Mouse (Mus musculus): ENCODE results near the gene Helz. TPM values are rescaled to one million over a fixed set of nuclear protein-coding genes. Genes with fewer than 3 reads are reported as not detected.

Helz gene
- total RNA-seq, 2 experiments from 2014 or later, result 16.2 to 21.1 TPM

- TF ChIP-seq CTCF (IDR thresholded peaks at IDR 0.05), result no peak
- Histone ChIP-seq H3K4me3 (no peak overlapping the region), H3K27ac (no peak overlapping the region)
- intact Hi-C loops (cut with DNase I), result no loop called here
- DNase-seq, result no peak
Observed at GRCm38 (mm10) chr11:107674006-107674405, 126.3 kb downstream of the Helz start.

- no peak for TF ChIP-seq CTCF (IDR thresholded peaks at IDR 0.05)
- DNase-seq, result no peak
- intact Hi-C loops (cut with DNase I), result no loop called here
- no peak overlapping the region for H3K27ac ChIP-seq
- no peak overlapping the region for H3K4me3 ChIP-seq
Observed at GRCm38 (mm10) chr11:107674601-107675000, 126.9 kb downstream of the Helz start.

DNA sequence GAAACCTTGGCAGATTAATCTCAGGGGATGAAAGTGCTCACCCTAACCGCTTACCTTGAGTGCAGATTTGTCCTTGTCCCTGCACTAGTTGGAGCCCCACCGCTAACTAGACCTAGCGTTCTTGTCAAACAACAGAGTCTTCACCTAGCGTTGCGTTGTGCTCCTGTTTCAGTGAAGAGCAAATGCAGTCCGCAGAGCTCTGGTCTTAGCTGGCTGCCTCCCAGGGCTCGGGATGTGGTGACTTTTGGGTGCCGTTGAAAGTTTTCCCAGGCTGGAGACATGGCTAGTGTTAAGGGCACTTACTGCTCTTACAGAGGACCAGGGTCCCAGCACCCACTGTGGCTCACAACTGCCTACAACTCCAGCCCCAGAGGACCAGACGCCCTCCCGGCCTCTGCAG lies 127.5 kb downstream of the Helz start:
- DNase-seq, result no peak
- TF ChIP-seq CTCF (IDR thresholded peaks at IDR 0.05), result no peak
- Histone ChIP-seq H3K4me3 (no peak overlapping the region), H3K27ac (no peak overlapping the region)
- intact Hi-C loops (cut with DNase I), result no loop called here

DNA sequence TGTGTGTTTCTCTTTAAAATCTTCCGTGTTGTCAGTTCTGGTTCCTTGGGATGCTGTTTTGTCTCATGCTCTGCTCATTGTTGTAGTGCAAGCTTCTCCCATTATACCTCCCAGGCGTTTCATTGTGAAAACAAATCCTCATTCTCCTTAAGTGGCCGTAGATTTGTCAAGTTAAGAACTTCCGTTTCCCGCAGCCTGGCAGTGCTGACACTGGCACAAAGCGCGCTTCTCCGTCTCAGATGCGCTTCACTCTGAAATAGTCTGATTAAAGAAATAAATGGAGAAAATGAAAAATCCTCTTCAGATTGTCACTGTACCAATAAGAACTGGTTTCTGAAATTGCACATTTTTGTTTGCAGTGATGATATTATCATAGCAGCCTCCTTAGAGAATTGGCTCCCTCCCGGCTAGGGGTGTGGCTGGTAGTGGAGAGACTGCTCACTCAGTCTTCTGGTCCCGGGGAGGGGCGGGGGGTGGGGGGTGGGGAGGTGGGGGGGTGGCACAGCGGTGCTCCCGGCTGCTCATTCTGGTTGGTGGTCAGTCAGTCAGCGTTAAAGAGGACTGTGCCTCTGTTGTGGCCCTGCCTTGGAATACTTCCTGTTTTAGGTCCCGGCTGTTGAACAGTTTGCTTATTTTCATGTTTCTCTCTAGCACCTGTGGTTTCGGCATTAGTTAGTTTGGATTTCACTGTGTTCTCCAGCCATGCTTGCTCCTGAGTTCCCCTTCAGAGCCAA lies 128.6 kb downstream of the Helz start:
- peak; percentile 40 for DNase-seq
- intact Hi-C loops (cut with DNase I), result loop anchor here (2.0 kb wide), 1 partner anchor 52 kb away; no protein-coding TSS in a partner anchor
- Histone ChIP-seq H3K4me3 (peak overlapping the region; percentile 37), H3K27ac (peak overlapping the region; percentile 59; the same call in 1 of the 2 replicates)
- TF ChIP-seq CTCF (IDR thresholded peaks at IDR 0.05), result no peak

GRCm38 (mm10) chr11:107682694-107683355 lies 135.1 kb downstream of the Helz start:
- TF ChIP-seq CTCF (IDR thresholded peaks at IDR 0.05), result no peak
- intact Hi-C loops (cut with DNase I), result no loop called here
- DNase-seq, result no peak
- Histone ChIP-seq H3K27ac (no peak overlapping the region), H3K4me3 (no peak overlapping the region)

- no peak for TF ChIP-seq CTCF (IDR thresholded peaks at IDR 0.05)
- intact Hi-C loops (cut with DNase I), result no loop called here
Observed at GRCm38 (mm10) chr11:107683544-107684465, 136.1 kb downstream of the Helz start.

GRCm38 (mm10) chr11:107686290-107686689 lies 138.6 kb downstream of the Helz start:
- no peak for TF ChIP-seq CTCF (IDR thresholded peaks at IDR 0.05)
- Histone ChIP-seq H3K27ac (no peak overlapping the region), H3K4me3 (no peak overlapping the region)
- intact Hi-C loops (cut with DNase I), result no loop called here
- DNase-seq, result no peak

More at GRCm38 (mm10) chr11:107683544-107684465, 136.1 kb downstream of the Helz start:
- Histone ChIP-seq H3K4me3 (no peak overlapping the region), H3K27ac (no peak overlapping the region)
- no peak for DNase-seq

GRCm38 (mm10) chr11:107688480-107688879 lies 140.8 kb downstream of the Helz start:
- no peak for DNase-seq
- Histone ChIP-seq H3K4me3 (no peak overlapping the region), H3K27ac (no peak overlapping the region)
- no peak for TF ChIP-seq CTCF (IDR thresholded peaks at IDR 0.05)
- intact Hi-C loops (cut with DNase I), result no loop called here

- DNase-seq, result no peak
- Histone ChIP-seq H3K27ac (no peak overlapping the region), H3K4me3 (no peak overlapping the region)
- intact Hi-C loops (cut with DNase I), result no loop called here
- no peak for TF ChIP-seq CTCF (IDR thresholded peaks at IDR 0.05)
Observed at GRCm38 (mm10) chr11:107691569-107691968, 143.8 kb downstream of the Helz start.

GRCm38 (mm10) chr11:107693338-107693737 lies 145.6 kb downstream of the Helz start:
- Histone ChIP-seq H3K27ac (no peak overlapping the region), H3K4me3 (no peak overlapping the region)
- TF ChIP-seq CTCF (IDR thresholded peaks at IDR 0.05), result no peak
- intact Hi-C loops (cut with DNase I), result no loop called here
- DNase-seq, result no peak

DNA sequence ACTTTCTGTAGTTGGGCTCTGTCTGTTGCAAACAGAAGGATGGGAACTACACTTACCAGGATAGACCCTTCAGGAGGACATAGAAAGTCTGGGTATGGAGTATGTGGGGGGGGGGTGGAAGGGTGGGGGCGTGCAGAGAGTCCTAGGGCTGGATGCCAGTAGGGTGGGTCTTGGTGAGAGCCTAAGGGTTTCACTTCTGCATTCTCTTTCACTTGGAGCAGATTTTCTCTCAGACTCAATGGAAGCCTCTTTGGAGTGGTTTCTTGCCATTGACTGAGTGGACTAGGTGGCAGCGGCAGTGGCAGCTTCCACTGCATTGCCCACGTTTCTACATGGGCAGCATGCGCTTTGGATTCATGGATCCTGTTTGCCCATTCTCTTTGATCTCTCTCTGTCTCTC lies 152.2 kb downstream of the Helz start:
- intact Hi-C loops (cut with DNase I), result no loop called here
- DNase-seq, result no peak
- Histone ChIP-seq H3K27ac (no peak overlapping the region), H3K4me3 (no peak overlapping the region)
- no peak for TF ChIP-seq CTCF (IDR thresholded peaks at IDR 0.05)

DNA sequence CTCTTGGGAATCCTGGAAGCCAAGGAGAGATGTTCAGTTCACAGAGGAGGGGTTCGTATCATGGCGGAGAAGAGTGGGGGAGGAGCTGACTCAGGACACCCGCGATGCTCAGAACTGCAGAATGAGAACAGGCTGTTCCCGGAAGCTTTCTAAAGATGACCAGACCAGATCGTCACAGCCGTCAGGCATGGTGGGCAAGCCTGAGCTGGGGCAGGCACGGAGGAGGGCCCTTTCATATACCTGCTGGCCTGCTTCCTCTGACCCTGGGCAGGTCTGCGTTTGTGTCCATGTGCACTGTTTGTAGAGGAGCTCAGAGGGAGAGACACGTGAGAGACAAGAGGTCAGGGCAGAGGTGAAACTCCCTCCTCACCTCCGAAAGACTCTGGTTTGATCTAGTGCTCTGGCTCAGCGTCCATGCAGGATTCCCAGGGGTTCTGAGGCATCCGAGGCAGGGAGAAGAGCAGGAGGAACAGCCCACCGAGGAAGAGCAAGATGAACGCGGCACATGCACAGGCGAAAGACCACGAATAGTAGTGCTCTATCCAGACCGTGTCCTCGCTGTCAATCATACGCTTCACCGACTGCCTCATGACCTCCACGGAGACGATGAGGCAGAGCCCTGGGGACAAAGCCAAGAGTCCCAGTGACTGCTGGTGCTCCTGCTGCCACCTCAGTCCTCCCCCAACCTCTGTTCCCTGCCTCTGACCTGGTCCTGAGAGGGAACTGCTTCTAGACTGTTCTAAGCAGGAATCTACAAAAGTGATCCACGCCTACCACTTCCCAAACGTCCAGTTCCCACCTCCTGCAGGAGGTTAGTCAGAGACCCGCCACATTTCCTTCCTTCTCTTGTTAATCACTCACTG lies 155.8 kb downstream of the Helz start:
- peak overlapping the region; percentile 80 for H3K27ac ChIP-seq

More for the DNA sequence above, 155.8 kb downstream of the Helz start:
- TF ChIP-seq CTCF (IDR thresholded peaks at IDR 0.05), result no peak
- intact Hi-C loops (cut with DNase I), result no loop called here
- H3K4me3 ChIP-seq, result peak overlapping the region; percentile 48
- DNase-seq, result peak; percentile 43

Measured in gastrocnemius, adult 2 months (tissue).